Mouse (Mus musculus) cerebellum, adult 9-11 months (tissue): Measurements from ENCODE around the gene Gm17581.

ENCODE experiments used
- DNase-seq: peaks from one replicate; pipeline ENCODE4 v3.0.0; 2022

Gm17581 gene

DNA sequence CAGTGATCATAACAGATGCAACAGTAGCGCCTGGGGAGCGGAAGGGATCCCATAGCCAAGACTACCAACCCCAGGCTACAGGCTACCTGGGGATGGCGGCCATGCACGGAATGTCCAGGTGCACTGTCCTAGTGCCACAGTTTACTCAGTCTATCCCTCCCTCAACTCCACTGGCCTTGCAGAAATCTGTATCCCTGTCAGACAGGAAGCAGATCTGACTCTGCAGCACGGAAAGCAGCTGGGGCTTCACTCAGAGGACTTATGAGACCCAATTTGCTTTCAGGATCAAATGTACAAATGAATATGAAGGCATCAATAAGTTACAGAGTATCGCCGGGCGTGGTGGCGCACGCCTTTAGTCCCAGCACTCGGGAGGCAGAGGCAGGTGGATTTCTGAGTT lies 47.9 kb downstream of the Gm17581 start:
- DNase-seq, result no peak

DNA sequence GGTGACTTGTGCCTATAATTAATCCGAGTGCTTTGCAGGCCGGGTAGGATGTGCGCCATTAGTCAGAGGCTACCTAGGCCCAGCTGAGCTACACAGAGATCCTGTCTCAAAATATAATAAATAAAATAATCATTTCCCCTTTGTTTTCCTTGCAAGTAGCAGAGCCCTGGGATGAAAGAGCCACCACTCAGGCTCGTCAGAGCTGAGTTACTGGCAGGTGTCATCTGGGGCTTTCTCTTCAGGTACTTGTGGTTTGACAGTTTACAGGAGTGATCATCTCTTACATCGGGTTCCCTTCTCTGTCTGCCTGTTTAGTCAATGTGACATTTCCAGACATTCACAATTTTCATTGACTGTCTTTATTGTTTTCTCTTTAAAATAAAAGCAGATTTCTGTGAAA lies 49.1 kb downstream of the Gm17581 start:
- DNase-seq, result no peak
